Mouse (Mus musculus): ENCODE data around the gene Fkbp9. TPM values are rescaled to one million over a fixed set of nuclear protein-coding genes. Genes with fewer than 3 reads are reported as not detected.

Gene Fkbp9
- polyA plus RNA-seq, 1 experiment from 2014 or later, result 26.3 TPM

- Histone ChIP-seq H3K9ac (ENCODE audit: low read length) (peak overlapping the region; percentile 66), H3K4me1 (ENCODE audit: control insufficient read depth, insufficient read depth, low read length) (no peaks in the 10 kb centered on the region), H3K9me3 (replicated peaks; ENCODE audit: control insufficient read depth, low read length) (no peaks in the 10 kb centered on the region), H3K4me3 (ENCODE audit: low read depth, low read length) (peak overlapping the region; percentile 52), H3K4me2 (ENCODE audit: low read length) (peak overlapping the region; percentile 80), H3K27ac (ENCODE audit: low read depth, low read length) (no peak overlapping the region), H3K36me3 (ENCODE audit: control insufficient read depth, insufficient read depth, low read length) (no peaks in the 10 kb centered on the region), H3K27me3 (replicated peaks; ENCODE audit: control insufficient read depth, insufficient read depth, low read length) (no peaks in the 10 kb centered on the region)
- ATAC-seq (no peak; the same call in none of the 2 replicates), DNase-seq (ENCODE audit: low spot score) (peak; percentile 13)
- 5% methylated on average over 15 of the region's 15 CpGs for WGBS
Measured at GRCm38 (mm10) chr6:56832407-56832796, 543 bp downstream of the Fkbp9 start.

GRCm38 (mm10) chr6:56832830-56833229 lies 971 bp downstream of the Fkbp9 start:
- no peaks in the 10 kb centered on the region for H3K36me3 ChIP-seq (ENCODE audit: control insufficient read depth, insufficient read depth, low read length)
- H3K4me2 ChIP-seq (ENCODE audit: low read length), result peak overlapping the region; percentile 80
- no peak overlapping the region for H3K27ac ChIP-seq (ENCODE audit: low read depth, low read length)
- peak overlapping the region; percentile 52 for H3K4me3 ChIP-seq (ENCODE audit: low read depth, low read length)
- no peaks in the 10 kb centered on the region for H3K9me3 ChIP-seq (replicated peaks; ENCODE audit: control insufficient read depth, low read length)
- H3K9ac ChIP-seq (ENCODE audit: low read length), result no peak overlapping the region
- ATAC-seq (no peak), DNase-seq (ENCODE audit: low spot score) (no peak)
- H3K27me3 ChIP-seq (replicated peaks; ENCODE audit: control insufficient read depth, insufficient read depth, low read length), result no peaks in the 10 kb centered on the region
- no peaks in the 10 kb centered on the region for H3K4me1 ChIP-seq (ENCODE audit: control insufficient read depth, insufficient read depth, low read length)

- Histone ChIP-seq H3K9ac (ENCODE audit: low read length) (no peak overlapping the region), H3K27me3 (replicated peaks; ENCODE audit: control insufficient read depth, insufficient read depth, low read length) (no peaks in the 10 kb centered on the region), H3K36me3 (ENCODE audit: control insufficient read depth, insufficient read depth, low read length) (no peaks in the 10 kb centered on the region), H3K4me2 (ENCODE audit: low read length) (no peak overlapping the region), H3K4me3 (ENCODE audit: low read depth, low read length) (no peak overlapping the region), H3K27ac (ENCODE audit: low read depth, low read length) (no peak overlapping the region), H3K4me1 (ENCODE audit: control insufficient read depth, insufficient read depth, low read length) (no peaks in the 10 kb centered on the region), H3K9me3 (replicated peaks; ENCODE audit: control insufficient read depth, low read length) (no peaks in the 10 kb centered on the region)
- DNase-seq (ENCODE audit: low spot score), result no peak
- 50% methylated on average over 5 of the region's 5 CpGs for WGBS
- no peak for ATAC-seq
Measured at GRCm38 (mm10) chr6:56834769-56835168, 2.9 kb downstream of the Fkbp9 start.

- no peak overlapping the region for H3K9ac ChIP-seq (ENCODE audit: low read length)
- no peaks in the 10 kb centered on the region for H3K4me1 ChIP-seq (ENCODE audit: control insufficient read depth, insufficient read depth, low read length)
- DNase-seq (ENCODE audit: low spot score) (no peak), ATAC-seq (no peak)
- H3K4me3 ChIP-seq (ENCODE audit: low read depth, low read length), result no peak overlapping the region
- H3K27ac ChIP-seq (ENCODE audit: low read depth, low read length), result no peak overlapping the region
- H3K36me3 ChIP-seq (ENCODE audit: control insufficient read depth, insufficient read depth, low read length), result no peaks in the 10 kb centered on the region
- no peak overlapping the region for H3K4me2 ChIP-seq (ENCODE audit: low read length)
- no peaks in the 10 kb centered on the region for H3K27me3 ChIP-seq (replicated peaks; ENCODE audit: control insufficient read depth, insufficient read depth, low read length)
- WGBS, result 86% methylated on average over 10 of the region's 10 CpGs
- no peaks in the 10 kb centered on the region for H3K9me3 ChIP-seq (replicated peaks; ENCODE audit: control insufficient read depth, low read length)
Measured at GRCm38 (mm10) chr6:56835532-56835931, 3.7 kb downstream of the Fkbp9 start.

- no peaks in the 10 kb centered on the region for H3K9me3 ChIP-seq (replicated peaks; ENCODE audit: control insufficient read depth, low read length)
- H3K4me2 ChIP-seq (ENCODE audit: low read length), result no peak overlapping the region
- 95% methylated on average over 12 of the region's 12 CpGs for WGBS
- ATAC-seq, result no peak
- H3K27me3 ChIP-seq (replicated peaks; ENCODE audit: control insufficient read depth, insufficient read depth, low read length), result no peaks in the 10 kb centered on the region
- H3K36me3 ChIP-seq (ENCODE audit: control insufficient read depth, insufficient read depth, low read length), result no peaks in the 10 kb centered on the region
- no peak overlapping the region for H3K9ac ChIP-seq (ENCODE audit: low read length)
- no peaks in the 10 kb centered on the region for H3K4me1 ChIP-seq (ENCODE audit: control insufficient read depth, insufficient read depth, low read length)
- no peak overlapping the region for H3K4me3 ChIP-seq (ENCODE audit: low read depth, low read length)
- H3K27ac ChIP-seq (ENCODE audit: low read depth, low read length), result no peak overlapping the region
- no peak for DNase-seq (ENCODE audit: low spot score)
Measured at GRCm38 (mm10) chr6:56837166-56837565, 5.3 kb downstream of the Fkbp9 start.

- WGBS, result 93% methylated on average over 3 of the region's 3 CpGs
- no peak for ATAC-seq
- H3K27me3 ChIP-seq (replicated peaks; ENCODE audit: control insufficient read depth, insufficient read depth, low read length), result no peaks in the 10 kb centered on the region
Measured at GRCm38 (mm10) chr6:56837621-56838020, 5.8 kb downstream of the Fkbp9 start.

GRCm38 (mm10) chr6:56843229-56843628 lies 11.4 kb downstream of the Fkbp9 start:
- Histone ChIP-seq H3K4me2 (ENCODE audit: low read length) (no peak overlapping the region), H3K27ac (ENCODE audit: low read depth, low read length) (no peak overlapping the region), H3K9ac (ENCODE audit: low read length) (no peak overlapping the region), H3K36me3 (ENCODE audit: control insufficient read depth, insufficient read depth, low read length) (no peaks in the 10 kb centered on the region), H3K9me3 (replicated peaks; ENCODE audit: control insufficient read depth, low read length) (no peaks in the 10 kb centered on the region), H3K4me3 (ENCODE audit: low read depth, low read length) (no peak overlapping the region), H3K4me1 (ENCODE audit: control insufficient read depth, insufficient read depth, low read length) (no peaks in the 10 kb centered on the region), H3K27me3 (replicated peaks; ENCODE audit: control insufficient read depth, insufficient read depth, low read length) (no peaks in the 10 kb centered on the region)
- WGBS, result 83% methylated on average over 3 of the region's 3 CpGs
- DNase-seq (ENCODE audit: low spot score) (no peak), ATAC-seq (no peak)

More at GRCm38 (mm10) chr6:56837621-56838020, 5.8 kb downstream of the Fkbp9 start:
- Histone ChIP-seq H3K4me2 (ENCODE audit: low read length) (no peak overlapping the region), H3K36me3 (ENCODE audit: control insufficient read depth, insufficient read depth, low read length) (no peaks in the 10 kb centered on the region), H3K9me3 (replicated peaks; ENCODE audit: control insufficient read depth, low read length) (no peaks in the 10 kb centered on the region), H3K27ac (ENCODE audit: low read depth, low read length) (no peak overlapping the region), H3K4me3 (ENCODE audit: low read depth, low read length) (no peak overlapping the region), H3K4me1 (ENCODE audit: control insufficient read depth, insufficient read depth, low read length) (no peaks in the 10 kb centered on the region), H3K9ac (ENCODE audit: low read length) (no peak overlapping the region)
- DNase-seq (ENCODE audit: low spot score), result no peak

GRCm38 (mm10) chr6:56844365-56844764 lies 12.5 kb downstream of the Fkbp9 start:
- no peak overlapping the region for H3K4me2 ChIP-seq (ENCODE audit: low read length)
- ATAC-seq (no peak), DNase-seq (ENCODE audit: low spot score) (no peak)
- no peak overlapping the region for H3K9ac ChIP-seq (ENCODE audit: low read length)
- H3K36me3 ChIP-seq (ENCODE audit: control insufficient read depth, insufficient read depth, low read length), result no peaks in the 10 kb centered on the region
- H3K27ac ChIP-seq (ENCODE audit: low read depth, low read length), result no peak overlapping the region
- H3K9me3 ChIP-seq (replicated peaks; ENCODE audit: control insufficient read depth, low read length), result no peaks in the 10 kb centered on the region
- H3K4me1 ChIP-seq (ENCODE audit: control insufficient read depth, insufficient read depth, low read length), result no peaks in the 10 kb centered on the region
- no peak overlapping the region for H3K4me3 ChIP-seq (ENCODE audit: low read depth, low read length)
- no peaks in the 10 kb centered on the region for H3K27me3 ChIP-seq (replicated peaks; ENCODE audit: control insufficient read depth, insufficient read depth, low read length)
- WGBS, result 93% methylated on average over 2 of the region's 2 CpGs

GRCm38 (mm10) chr6:56848974-56849373 lies 17.1 kb downstream of the Fkbp9 start:
- no peaks in the 10 kb centered on the region for H3K9me3 ChIP-seq (replicated peaks; ENCODE audit: control insufficient read depth, low read length)
- DNase-seq (ENCODE audit: low spot score) (no peak), ATAC-seq (no peak)
- 85% methylated on average over 3 of the region's 3 CpGs for WGBS
- H3K27ac ChIP-seq (ENCODE audit: low read depth, low read length), result no peak overlapping the region
- no peaks in the 10 kb centered on the region for H3K36me3 ChIP-seq (ENCODE audit: control insufficient read depth, insufficient read depth, low read length)
- no peaks in the 10 kb centered on the region for H3K4me1 ChIP-seq (ENCODE audit: control insufficient read depth, insufficient read depth, low read length)
- H3K4me3 ChIP-seq (ENCODE audit: low read depth, low read length), result no peak overlapping the region
- H3K4me2 ChIP-seq (ENCODE audit: low read length), result no peak overlapping the region
- H3K9ac ChIP-seq (ENCODE audit: low read length), result no peak overlapping the region
- no peaks in the 10 kb centered on the region for H3K27me3 ChIP-seq (replicated peaks; ENCODE audit: control insufficient read depth, insufficient read depth, low read length)

Measured in forebrain, embryonic 14.5 days (tissue).